Mouse (Mus musculus): ENCODE data around the gene Zbtb4. TPM values are rescaled to one million over a fixed set of nuclear protein-coding genes. Genes with fewer than 3 reads are reported as not detected.

Zbtb4 gene
- total and polyA plus RNA-seq, 3 experiments: 2.4 to 2.7 TPM; not detected in 1

DNA sequence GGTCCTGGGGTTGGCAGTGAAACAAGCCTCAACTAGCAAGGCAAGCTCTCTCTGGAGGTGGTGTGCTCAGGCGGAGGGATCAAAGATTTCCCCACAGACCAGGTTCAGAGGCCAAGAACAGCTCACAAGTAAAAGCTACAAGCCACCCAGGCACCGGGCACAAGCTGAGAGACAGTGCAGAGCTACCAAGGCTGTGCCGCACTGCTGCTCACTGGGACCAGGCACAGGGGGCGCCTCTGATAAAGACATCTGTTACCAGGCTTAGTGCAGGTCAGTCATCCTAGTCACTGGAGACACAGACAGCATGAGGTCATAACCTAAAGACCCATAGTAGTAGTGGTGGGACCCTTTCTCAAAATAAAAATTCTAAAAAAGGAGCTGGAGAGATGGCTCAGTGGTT lies 48.8 kb upstream of the Zbtb4 start:
- no peaks in the 10 kb centered on the region for H3K27me3 ChIP-seq (ENCODE audit: control insufficient read depth in 1 of 2, insufficient read depth in 2 of 2, low read length in 2 of 2)
- no peak overlapping the region for H3K27ac ChIP-seq (ENCODE audit: control insufficient read depth, low read depth, low read length)
- peaks cover 0 to 3% of the 10 kb centered on the region in 2 experiments; a peak in 1 of 4 replicates for H3K36me3 ChIP-seq (ENCODE audit: control insufficient read depth in 1 of 2, insufficient read depth in 2 of 2, low read length in 2 of 2)
- TF ChIP-seq CTCF (IDR thresholded peaks at IDR 0.05 in 2 of 3, conservative IDR thresholded peaks at IDR 0.05 in 1 of 3; ENCODE audit: control insufficient read depth in 1 of 3, insufficient read depth in 1 of 3, low read depth in 2 of 3, low read length in 3 of 3, poor library complexity in 1 of 3, severe bottlenecking in 1 of 3) (0 out of 6 replicates have a peak, but pooled peaks of 1 of the 3 experiments have one; percentile 20), BHLHE40 (IDR thresholded peaks at IDR 0.05; ENCODE audit: borderline replicate concordance, low read depth, low read length) (no peak), TBP (IDR thresholded peaks at IDR 0.05; ENCODE audit: low read depth, low read length) (no peak), CHD2 (IDR thresholded peaks at IDR 0.05; ENCODE audit: low read length) (no peak), ZNF384 (IDR thresholded peaks at IDR 0.05; ENCODE audit: low read depth, low read length) (no peak), TAL1 (IDR thresholded peaks at IDR 0.05; ENCODE audit: low read length) (no peak), EP300 (IDR thresholded peaks at IDR 0.05; ENCODE audit: low read depth in 1 of 2, low read length in 2 of 2) (no peak)
- no peak for DNase-seq (ENCODE audit: low read depth, low spot score)
- H3K9ac ChIP-seq (ENCODE audit: control insufficient read depth, low read depth, low read length, poor library complexity, severe bottlenecking): no peak overlapping the region
- peaks cover 0 to 5% of the 10 kb centered on the region in 2 experiments; a peak in 1 of 4 replicates for H3K4me1 ChIP-seq (ENCODE audit: control insufficient read depth in 1 of 2, insufficient read depth in 2 of 2, low read length in 2 of 2)
- H3K79me2 ChIP-seq (ENCODE audit: control insufficient read depth, insufficient read depth, low read length, poor library complexity): no peaks in the 10 kb centered on the region
- no peak overlapping the region for H3K4me3 ChIP-seq (ENCODE audit: control insufficient read depth in 1 of 2, insufficient read depth in 1 of 2, low read depth in 2 of 2, low read length in 2 of 2)
- H3K9me3 ChIP-seq (replicated peaks; ENCODE audit: insufficient read depth, low read length): no peaks in the 10 kb centered on the region

DNA sequence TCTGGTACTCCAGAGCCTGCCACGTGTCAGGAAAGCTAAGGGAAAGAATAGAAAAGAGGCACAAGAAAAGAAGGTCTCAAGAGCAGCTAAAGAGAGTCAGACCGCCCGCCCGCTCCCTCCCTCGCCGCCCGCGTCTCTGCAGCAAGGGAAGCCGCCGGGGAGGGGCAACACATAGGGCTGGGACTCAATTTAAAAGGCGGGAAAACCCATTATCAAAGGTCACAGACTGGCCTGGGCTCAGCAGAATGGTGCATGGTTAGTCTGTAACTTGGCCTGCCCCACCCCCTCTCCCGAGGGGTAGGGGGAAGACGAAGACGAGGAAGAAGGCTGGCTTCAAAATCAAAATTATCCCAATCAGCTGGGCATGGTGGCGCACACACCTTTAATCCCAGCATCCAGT lies 47.1 kb upstream of the Zbtb4 start:
- Histone ChIP-seq H3K27me3 (ENCODE audit: control insufficient read depth in 1 of 2, insufficient read depth in 2 of 2, low read length in 2 of 2) (no peaks in the 10 kb centered on the region), H3K9ac (ENCODE audit: control insufficient read depth, low read depth, low read length, poor library complexity, severe bottlenecking) (no peak overlapping the region), H3K4me3 (ENCODE audit: control insufficient read depth in 1 of 2, insufficient read depth in 1 of 2, low read depth in 2 of 2, low read length in 2 of 2) (no peak overlapping the region), H3K36me3 (ENCODE audit: control insufficient read depth in 1 of 2, insufficient read depth in 2 of 2, low read length in 2 of 2) (peaks cover 0 to 3% of the 10 kb centered on the region in 2 experiments; a peak in 1 of 4 replicates), H3K9me3 (replicated peaks; ENCODE audit: insufficient read depth, low read length) (no peaks in the 10 kb centered on the region), H3K27ac (ENCODE audit: control insufficient read depth, low read depth, low read length) (no peak overlapping the region), H3K79me2 (ENCODE audit: control insufficient read depth, insufficient read depth, low read length, poor library complexity) (no peaks in the 10 kb centered on the region), H3K4me1 (ENCODE audit: control insufficient read depth in 1 of 2, insufficient read depth in 2 of 2, low read length in 2 of 2) (peaks cover 0 to 5% of the 10 kb centered on the region in 2 experiments; a peak in 1 of 4 replicates)
- TF ChIP-seq JUND (IDR thresholded peaks at IDR 0.05; ENCODE audit: low read depth, low read length): no peak
- no peak for TF ChIP-seq EP300 (IDR thresholded peaks at IDR 0.05; ENCODE audit: low read depth in 1 of 2, low read length in 2 of 2)
- no peak for TF ChIP-seq MAX (IDR thresholded peaks at IDR 0.05; ENCODE audit: low read length)
- no peak for TF ChIP-seq ZMIZ1 (IDR thresholded peaks at IDR 0.05; ENCODE audit: low read depth, low read length)
- TF ChIP-seq ZKSCAN1 (IDR thresholded peaks at IDR 0.05; ENCODE audit: low read depth, low read length): no peak
- TF ChIP-seq SMC3 (IDR thresholded peaks at IDR 0.05; ENCODE audit: low read depth, low read length): no peak
- TF ChIP-seq MXI1 (IDR thresholded peaks at IDR 0.05; ENCODE audit: low read depth, low read length): no peak
- TF ChIP-seq ELF1 (IDR thresholded peaks at IDR 0.05; ENCODE audit: low read depth, low read length): no peak
- TF ChIP-seq NELFE (IDR thresholded peaks at IDR 0.05; ENCODE audit: low read depth, low read length): no peak
- no peak for TF ChIP-seq NRF1 (IDR thresholded peaks at IDR 0.05; ENCODE audit: insufficient read depth, low read depth, low read length, poor library complexity, severe bottlenecking)
- no peak for TF ChIP-seq TAL1 (IDR thresholded peaks at IDR 0.05; ENCODE audit: low read length)
- TF ChIP-seq GABPA (IDR thresholded peaks at IDR 0.05; ENCODE audit: low read depth, low read length): no peak
- no peak for TF ChIP-seq MEF2A (IDR thresholded peaks at IDR 0.05; ENCODE audit: extremely low read depth, insufficient replicate concordance, low read depth, low read length, poor library complexity, severe bottlenecking)
- no peak for DNase-seq (ENCODE audit: low read depth, low spot score)

Data from MEL (cell line).